Mouse (Mus musculus) heart, embryonic 12.5 days (tissue): ENCODE measurements at regions not wholly inside any gene's neighbourhood (a gene's known extent, or its start where the extent isn't known, plus 50 kb on each side); places are given as distances from the start of the nearest gene placed in this dataset.

ENCODE experiments used
- ATAC-seq: fragments of 200-750 bp; cut with Nextera tagmentation; 2 replicates; pipeline ENCODE4 v1.8.0; 2017; ENCODE audit warnings: moderate TSS enrichment, moderate library complexity; ENCODE audit not compliant: insufficient number of reproducible peaks, low FRiP score
- H3K27ac ChIP-seq: fragments of 300-500 bp; sonication (generic); 2 replicates; pipeline ENCODE4 v1.5.1; 2016; ENCODE audit warnings: mild to moderate bottlenecking, moderate library complexity; ENCODE audit not compliant: poor library complexity, severe bottlenecking
- H3K27me3 ChIP-seq: fragments of 300-500 bp; sonication (generic); replicated peaks from 2 replicates; pipeline ENCODE4 v1.6.1; 2016; ENCODE audit warnings: mild to moderate bottlenecking, moderate library complexity
- H3K36me3 ChIP-seq: fragments of 300-500 bp; sonication (generic); 2 replicates; pipeline ENCODE4 v1.6.1; 2016; ENCODE audit warnings: mild to moderate bottlenecking, moderate library complexity
- H3K4me1 ChIP-seq: fragments of 300-500 bp; sonication (generic); replicated peaks from 2 replicates; pipeline ENCODE4 v1.6.1; 2016; ENCODE audit warnings: mild to moderate bottlenecking
- H3K4me2 ChIP-seq: fragments of 300-500 bp; sonication (generic); 2 replicates; pipeline ENCODE4 v1.6.1; 2016; ENCODE audit warnings: mild to moderate bottlenecking, moderate library complexity
- H3K4me3 ChIP-seq: fragments of 300-500 bp; sonication (generic); 2 replicates; pipeline ENCODE4 v1.5.1; 2016; ENCODE audit warnings: mild to moderate bottlenecking
- H3K9ac ChIP-seq: fragments of 300-500 bp; sonication (generic); 2 replicates; pipeline ENCODE4 v1.6.1; 2016; ENCODE audit warnings: mild to moderate bottlenecking, moderate library complexity
- H3K9me3 ChIP-seq: fragments of 300-500 bp; sonication (generic); replicated peaks from 2 replicates; pipeline ENCODE4 v1.6.1; 2016; ENCODE audit warnings: mild to moderate bottlenecking, moderate library complexity
- WGBS: fragments of 180-500 bp; shearing (Covaris S2); methylation state at CpG from one replicate; pipeline ENCODE4 v1.1.7; 2016; 5-methylcytosine and 5-hydroxymethylcytosine counted together

- Histone ChIP-seq H3K9ac (no peak overlapping the region), H3K27me3 (peaks cover 3% of the 10 kb centered on the region), H3K9me3 (no peaks in the 10 kb centered on the region), H3K4me1 (peaks cover 25% of the 10 kb centered on the region), H3K4me2 (no peak overlapping the region), H3K36me3 (no peaks in the 10 kb centered on the region), H3K4me3 (no peak overlapping the region), H3K27ac (no peak overlapping the region)
- WGBS: 59% methylated on average over 6 of the region's 6 CpGs
- ATAC-seq: no peak
Measured at GRCm38 (mm10) chr8:87273328-87273727, 199.1 kb downstream of the Cbln1 start.

GRCm38 (mm10) chr8:87270525-87271187, 201.8 kb downstream of the Cbln1 start:
- H3K9me3 ChIP-seq: no peaks in the 10 kb centered on the region
- peaks cover 23% of the 10 kb centered on the region for H3K4me1 ChIP-seq
- WGBS: 89% methylated on average over 3 of the region's 3 CpGs
- H3K27ac ChIP-seq: no peak overlapping the region
- no peak overlapping the region for H3K4me3 ChIP-seq
- H3K4me2 ChIP-seq: no peak overlapping the region
- peaks cover 3% of the 10 kb centered on the region for H3K27me3 ChIP-seq
- no peak overlapping the region for H3K9ac ChIP-seq
- H3K36me3 ChIP-seq: no peaks in the 10 kb centered on the region
- ATAC-seq: no peak

- Histone ChIP-seq H3K9me3 (no peaks in the 10 kb centered on the region), H3K4me1 (peaks cover 2% of the 10 kb centered on the region; the same call in 1 of the 2 replicates)
Measured at GRCm38 (mm10) chr8:87268159-87268558, 204.2 kb downstream of the Cbln1 start.

GRCm38 (mm10) chr8:87264999-87265398, 207.4 kb downstream of the Cbln1 start:
- Histone ChIP-seq H3K9ac (no peak overlapping the region), H3K36me3 (no peaks in the 10 kb centered on the region), H3K4me3 (no peak overlapping the region), H3K4me2 (no peak overlapping the region), H3K9me3 (no peaks in the 10 kb centered on the region), H3K27ac (no peak overlapping the region), H3K27me3 (no peaks in the 10 kb centered on the region; the same call in 1 of the 2 replicates), H3K4me1 (no peaks in the 10 kb centered on the region)
- WGBS: 64% methylated on average over 2 of the region's 2 CpGs
- ATAC-seq: no peak

More at GRCm38 (mm10) chr8:87268159-87268558, 204.2 kb downstream of the Cbln1 start:
- Histone ChIP-seq H3K27ac (no peak overlapping the region), H3K36me3 (no peaks in the 10 kb centered on the region), H3K9ac (no peak overlapping the region), H3K27me3 (peaks cover 3% of the 10 kb centered on the region), H3K4me3 (no peak overlapping the region), H3K4me2 (no peak overlapping the region)
- ATAC-seq: no peak

- Histone ChIP-seq H3K9ac (no peak overlapping the region), H3K27me3 (no peaks in the 10 kb centered on the region), H3K4me3 (no peak overlapping the region), H3K27ac (no peak overlapping the region), H3K36me3 (no peaks in the 10 kb centered on the region), H3K4me2 (no peak overlapping the region), H3K9me3 (no peaks in the 10 kb centered on the region; the same call in 1 of the 2 replicates), H3K4me1 (no peaks in the 10 kb centered on the region)
- WGBS: 85% methylated on average over 2 of the region's 2 CpGs
- no peak for ATAC-seq
Measured at GRCm38 (mm10) chr8:87260305-87260704, 212.1 kb downstream of the Cbln1 start.

- no peak overlapping the region for H3K9ac ChIP-seq
- no peak overlapping the region for H3K27ac ChIP-seq
- no peak overlapping the region for H3K4me2 ChIP-seq
- ATAC-seq: no peak
- no peaks in the 10 kb centered on the region for H3K36me3 ChIP-seq
- no peak overlapping the region for H3K4me3 ChIP-seq
- 68% methylated on average over 2 of the region's 2 CpGs for WGBS
- H3K27me3 ChIP-seq: no peaks in the 10 kb centered on the region
- H3K9me3 ChIP-seq: no peaks in the 10 kb centered on the region
- no peaks in the 10 kb centered on the region for H3K4me1 ChIP-seq
Measured at GRCm38 (mm10) chr8:87242681-87243080, 229.7 kb downstream of the Cbln1 start.

- Histone ChIP-seq H3K9me3 (no peaks in the 10 kb centered on the region), H3K4me1 (peaks cover 9% of the 10 kb centered on the region; the same call in 1 of the 2 replicates), H3K4me2 (no peak overlapping the region), H3K27me3 (peaks cover 4% of the 10 kb centered on the region; the same call in 1 of the 2 replicates), H3K9ac (no peak overlapping the region), H3K36me3 (no peaks in the 10 kb centered on the region), H3K4me3 (no peak overlapping the region), H3K27ac (no peak overlapping the region)
- ATAC-seq: no peak
- 82% methylated on average over 7 of the region's 7 CpGs for WGBS
Measured at GRCm38 (mm10) chr8:87237181-87237580, 235.2 kb downstream of the Cbln1 start.

GRCm38 (mm10) chr8:87236438-87236837, 236.0 kb downstream of the Cbln1 start:
- Histone ChIP-seq H3K4me3 (no peak overlapping the region), H3K9ac (no peak overlapping the region), H3K27me3 (peaks cover 4% of the 10 kb centered on the region; the same call in 1 of the 2 replicates), H3K9me3 (no peaks in the 10 kb centered on the region), H3K36me3 (no peaks in the 10 kb centered on the region), H3K27ac (no peak overlapping the region), H3K4me2 (no peak overlapping the region), H3K4me1 (peaks cover 9% of the 10 kb centered on the region; the same call in 1 of the 2 replicates)
- no peak for ATAC-seq
- WGBS: 82% methylated on average over 11 of the region's 11 CpGs

- whole genome bisulfite sequencing: 42% methylated on average over 18 of the region's 18 CpGs
- Histone ChIP-seq H3K9ac (no peak overlapping the region), H3K4me1 (peaks cover 9% of the 10 kb centered on the region; the same call in 1 of the 2 replicates), H3K27ac (no peak overlapping the region), H3K9me3 (no peaks in the 10 kb centered on the region), H3K4me2 (peak overlapping the region; percentile 53), H3K4me3 (0 out of 2 replicates have a peak overlapping the region, but pooled peaks have one; percentile 11), H3K36me3 (no peaks in the 10 kb centered on the region), H3K27me3 (peaks cover 4% of the 10 kb centered on the region; the same call in 1 of the 2 replicates)
- no peak for ATAC-seq
Measured at GRCm38 (mm10) chr8:87235341-87236075, 236.9 kb downstream of the Cbln1 start.

- H3K9ac ChIP-seq: no peak overlapping the region
- no peaks in the 10 kb centered on the region for H3K9me3 ChIP-seq
- no peaks in the 10 kb centered on the region for H3K36me3 ChIP-seq
- H3K4me2 ChIP-seq: no peak overlapping the region
- no peak overlapping the region for H3K27ac ChIP-seq
- 65% methylated on average over 5 of the region's 5 CpGs for WGBS
- no peak overlapping the region for H3K4me3 ChIP-seq
- no peak for ATAC-seq
- peaks cover 4% of the 10 kb centered on the region; the same call in 1 of the 2 replicates for H3K27me3 ChIP-seq
- H3K4me1 ChIP-seq: peaks cover 9% of the 10 kb centered on the region; the same call in 1 of the 2 replicates
Measured at GRCm38 (mm10) chr8:87234336-87234735, 238.1 kb downstream of the Cbln1 start.

- ATAC-seq: no peak
- WGBS: 62% methylated on average over 10 of the region's 10 CpGs
- no peak overlapping the region for H3K9ac ChIP-seq
Measured at GRCm38 (mm10) chr8:87233805-87234331, 238.5 kb downstream of the Cbln1 start.

More at GRCm38 (mm10) chr8:87233805-87234331, 238.5 kb downstream of the Cbln1 start:
- H3K4me2 ChIP-seq: no peak overlapping the region
- peaks cover 4% of the 10 kb centered on the region; the same call in 1 of the 2 replicates for H3K27me3 ChIP-seq
- H3K9me3 ChIP-seq: no peaks in the 10 kb centered on the region
- no peaks in the 10 kb centered on the region for H3K36me3 ChIP-seq
- H3K4me3 ChIP-seq: no peak overlapping the region
- H3K4me1 ChIP-seq: peaks cover 9% of the 10 kb centered on the region; the same call in 1 of the 2 replicates
- no peak overlapping the region for H3K27ac ChIP-seq
